Mouse (Mus musculus): ENCODE measurements around the gene Gm12248. TPM values are rescaled to one million over a fixed set of nuclear protein-coding genes. Genes with fewer than 3 reads are reported as not detected.

Gm12248 gene
- polyA plus RNA-seq, 1 experiment from 2014 or later: 0.17 TPM

GRCm38 (mm10) chr11:58057455-58057854, 35.5 kb downstream of the Gm12248 start:
- Histone ChIP-seq H3K4me1 (ENCODE audit: insufficient read depth, low read depth, low read length) (no peaks in the 10 kb centered on the region), H3K36me3 (ENCODE audit: insufficient read depth, low read length) (peaks cover 36% of the 10 kb centered on the region), H3K27me3 (replicated peaks; ENCODE audit: insufficient read depth, low read length) (no peaks in the 10 kb centered on the region), H3K9ac (replicated peaks; ENCODE audit: low read depth) (no peak overlapping the region), H3K4me2 (replicated peaks; ENCODE audit: low read depth, low read length) (no peak overlapping the region), H3K27ac (ENCODE audit: low read length) (no peak overlapping the region), H3K9me3 (ENCODE audit: low read length) (no peaks in the 10 kb centered on the region), H3K4me3 (ENCODE audit: low read depth, low read length) (no peak overlapping the region)
- ATAC-seq: no peak
- TF ChIP-seq EP300 (IDR thresholded peaks at IDR 0.05): no peak
- TF ChIP-seq CTCF (IDR thresholded peaks at IDR 0.05): peak; percentile 88
- DNase-seq (ENCODE audit: low spot score): peak; percentile 61
- 37% methylated on average over 6 of the region's 6 CpGs for WGBS

- DNase-seq (ENCODE audit: low spot score): no peak
- Histone ChIP-seq H3K27me3 (replicated peaks; ENCODE audit: insufficient read depth, low read length) (no peaks in the 10 kb centered on the region), H3K9ac (replicated peaks; ENCODE audit: low read depth) (no peak overlapping the region), H3K36me3 (ENCODE audit: insufficient read depth, low read length) (peaks cover 13% of the 10 kb centered on the region), H3K4me2 (replicated peaks; ENCODE audit: low read depth, low read length) (no peak overlapping the region), H3K9me3 (ENCODE audit: low read length) (no peaks in the 10 kb centered on the region), H3K27ac (ENCODE audit: low read length) (no peak overlapping the region), H3K4me1 (ENCODE audit: insufficient read depth, low read depth, low read length) (no peaks in the 10 kb centered on the region), H3K4me3 (ENCODE audit: low read depth, low read length) (no peak overlapping the region)
- 76% methylated on average over 4 of the region's 4 CpGs for WGBS
- ATAC-seq: no peak
- no peak for TF ChIP-seq EP300 (IDR thresholded peaks at IDR 0.05)
- peak; percentile 42 for TF ChIP-seq CTCF (IDR thresholded peaks at IDR 0.05)
These were observed 46.5 kb downstream of the Gm12248 start for GRCm38 (mm10) chr11:58046438-58046837.

- Histone ChIP-seq H3K9ac (replicated peaks; ENCODE audit: low read depth) (no peak overlapping the region), H3K4me1 (ENCODE audit: insufficient read depth, low read depth, low read length) (no peaks in the 10 kb centered on the region), H3K9me3 (ENCODE audit: low read length) (no peaks in the 10 kb centered on the region), H3K4me3 (ENCODE audit: low read depth, low read length) (no peak overlapping the region), H3K4me2 (replicated peaks; ENCODE audit: low read depth, low read length) (no peak overlapping the region), H3K27me3 (replicated peaks; ENCODE audit: insufficient read depth, low read length) (no peaks in the 10 kb centered on the region), H3K27ac (ENCODE audit: low read length) (no peak overlapping the region), H3K36me3 (ENCODE audit: insufficient read depth, low read length) (peaks cover 2% of the 10 kb centered on the region; the same call in 1 of the 2 replicates)
- TF ChIP-seq EP300 (IDR thresholded peaks at IDR 0.05) (no peak), CTCF (IDR thresholded peaks at IDR 0.05) (no peak)
- ATAC-seq: no peak
- WGBS: 76% methylated on average over 5 of the region's 5 CpGs
- DNase-seq (ENCODE audit: low spot score): no peak
These were observed 50.0 kb downstream of the Gm12248 start for GRCm38 (mm10) chr11:58042861-58043431.

GRCm38 (mm10) chr11:58039027-58039426, 53.9 kb downstream of the Gm12248 start:
- no peaks in the 10 kb centered on the region for H3K9me3 ChIP-seq (ENCODE audit: low read length)
- peak; percentile 75 for DNase-seq (ENCODE audit: low spot score)
- ATAC-seq: 0 out of 2 replicates have a peak, but pooled peaks have one; percentile 25
- 65% methylated on average over 1 of the region's 1 CpGs for WGBS
- H3K36me3 ChIP-seq (ENCODE audit: insufficient read depth, low read length): no peaks in the 10 kb centered on the region
- no peak overlapping the region for H3K9ac ChIP-seq (replicated peaks; ENCODE audit: low read depth)
- H3K4me3 ChIP-seq (ENCODE audit: low read depth, low read length): no peak overlapping the region
- H3K27me3 ChIP-seq (replicated peaks; ENCODE audit: insufficient read depth, low read length): no peaks in the 10 kb centered on the region
- TF ChIP-seq EP300 (IDR thresholded peaks at IDR 0.05): no peak
- peak; percentile 68 for TF ChIP-seq CTCF (IDR thresholded peaks at IDR 0.05)
- H3K4me2 ChIP-seq (replicated peaks; ENCODE audit: low read depth, low read length): no peak overlapping the region
- H3K4me1 ChIP-seq (ENCODE audit: insufficient read depth, low read depth, low read length): no peaks in the 10 kb centered on the region; the same call in 1 of the 2 replicates
- no peak overlapping the region for H3K27ac ChIP-seq (ENCODE audit: low read length)

GRCm38 (mm10) chr11:58033635-58034034, 59.3 kb downstream of the Gm12248 start:
- no peak for DNase-seq (ENCODE audit: low spot score)
- Histone ChIP-seq H3K27me3 (replicated peaks; ENCODE audit: insufficient read depth, low read length) (no peaks in the 10 kb centered on the region), H3K27ac (ENCODE audit: low read length) (no peak overlapping the region), H3K4me2 (replicated peaks; ENCODE audit: low read depth, low read length) (no peak overlapping the region), H3K9me3 (ENCODE audit: low read length) (no peaks in the 10 kb centered on the region), H3K36me3 (ENCODE audit: insufficient read depth, low read length) (no peaks in the 10 kb centered on the region), H3K9ac (replicated peaks; ENCODE audit: low read depth) (no peak overlapping the region), H3K4me1 (ENCODE audit: insufficient read depth, low read depth, low read length) (peaks cover 3% of the 10 kb centered on the region), H3K4me3 (ENCODE audit: low read depth, low read length) (no peak overlapping the region)
- TF ChIP-seq EP300 (IDR thresholded peaks at IDR 0.05) (no peak), CTCF (IDR thresholded peaks at IDR 0.05) (no peak)
- ATAC-seq: no peak
- WGBS: 67% methylated on average over 3 of the region's 3 CpGs

- peaks cover 7% of the 10 kb centered on the region for H3K4me1 ChIP-seq (ENCODE audit: insufficient read depth, low read depth, low read length)
- H3K4me3 ChIP-seq (ENCODE audit: low read depth, low read length): no peak overlapping the region
- H3K4me2 ChIP-seq (replicated peaks; ENCODE audit: low read depth, low read length): no peak overlapping the region
- H3K27me3 ChIP-seq (replicated peaks; ENCODE audit: insufficient read depth, low read length): no peaks in the 10 kb centered on the region
- DNase-seq (ENCODE audit: low spot score) (no peak), ATAC-seq (no peak)
- no peaks in the 10 kb centered on the region for H3K9me3 ChIP-seq (ENCODE audit: low read length)
- TF ChIP-seq EP300 (IDR thresholded peaks at IDR 0.05) (no peak), CTCF (IDR thresholded peaks at IDR 0.05) (no peak)
- no peaks in the 10 kb centered on the region for H3K36me3 ChIP-seq (ENCODE audit: insufficient read depth, low read length)
- no peak overlapping the region for H3K27ac ChIP-seq (ENCODE audit: low read length)
- WGBS: 60% methylated on average over 6 of the region's 6 CpGs
- no peak overlapping the region for H3K9ac ChIP-seq (replicated peaks; ENCODE audit: low read depth)
These were observed 61.8 kb downstream of the Gm12248 start for GRCm38 (mm10) chr11:58031176-58031575.

Measured in lung, postnatal 0 days (tissue).